Mouse (Mus musculus): ENCODE data around the gene Lgals3bp. TPM values are rescaled to one million over a fixed set of nuclear protein-coding genes. Genes with fewer than 3 reads are reported as not detected.

Gene Lgals3bp
- total RNA-seq, 2 experiments from 2014 or later = 17.1 to 17.3 TPM

DNA sequence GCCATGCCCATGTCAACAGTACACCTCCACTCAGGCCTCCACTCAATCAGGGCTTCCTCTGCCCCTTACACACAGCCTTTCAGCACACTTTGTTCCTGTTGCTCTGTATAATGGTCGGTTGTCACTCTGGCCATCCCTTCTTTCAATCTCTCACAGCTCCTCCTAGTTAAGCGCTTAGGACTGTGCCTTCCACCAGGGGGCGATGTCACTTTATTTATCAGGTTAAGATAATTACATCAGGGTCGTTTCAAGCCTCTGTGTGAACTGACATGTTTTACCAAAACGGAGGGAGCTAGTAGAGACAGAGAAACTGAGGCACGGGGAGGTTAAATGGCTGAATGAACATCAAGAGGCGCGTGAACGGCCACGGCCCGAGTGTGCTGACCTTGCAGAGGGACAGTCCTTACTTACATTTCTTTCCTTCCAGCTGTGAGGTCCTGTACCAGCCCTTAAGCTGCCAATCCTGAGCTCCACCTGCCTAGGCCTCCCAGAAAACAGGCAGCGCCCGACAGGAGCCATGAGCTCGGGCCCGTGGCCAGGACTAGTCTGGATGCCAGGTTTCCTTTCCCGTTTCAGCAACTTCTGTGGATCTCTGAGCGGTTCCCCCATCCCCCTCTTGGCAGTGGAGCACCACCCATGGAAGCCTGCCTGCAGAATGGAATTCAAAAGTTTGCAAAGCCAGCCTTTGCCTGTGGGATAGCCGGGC is 21.5 kb upstream of the Lgals3bp start:
- peak; percentile 80 to 82 for DNase-seq

DNA sequence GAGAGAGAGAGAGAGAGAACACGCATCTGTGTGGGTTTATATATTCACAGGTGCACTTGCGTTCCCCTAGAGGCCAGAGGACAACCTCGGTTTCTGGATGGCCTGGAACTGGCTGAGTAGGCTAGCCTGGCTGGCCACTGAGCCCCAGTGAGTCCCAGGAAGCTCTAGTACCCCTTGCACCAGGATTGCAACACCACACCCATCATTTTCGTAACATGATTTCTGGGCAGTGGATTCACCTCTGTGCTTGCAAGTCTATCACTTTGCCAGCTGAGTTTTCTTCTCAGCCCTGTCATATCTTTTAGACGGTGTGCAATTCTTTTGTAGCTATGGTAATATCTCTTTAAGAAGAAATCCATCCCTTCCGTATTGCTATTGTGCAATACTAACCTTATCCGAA is 18.4 kb upstream of the Lgals3bp start:
- no peak for DNase-seq

DNA sequence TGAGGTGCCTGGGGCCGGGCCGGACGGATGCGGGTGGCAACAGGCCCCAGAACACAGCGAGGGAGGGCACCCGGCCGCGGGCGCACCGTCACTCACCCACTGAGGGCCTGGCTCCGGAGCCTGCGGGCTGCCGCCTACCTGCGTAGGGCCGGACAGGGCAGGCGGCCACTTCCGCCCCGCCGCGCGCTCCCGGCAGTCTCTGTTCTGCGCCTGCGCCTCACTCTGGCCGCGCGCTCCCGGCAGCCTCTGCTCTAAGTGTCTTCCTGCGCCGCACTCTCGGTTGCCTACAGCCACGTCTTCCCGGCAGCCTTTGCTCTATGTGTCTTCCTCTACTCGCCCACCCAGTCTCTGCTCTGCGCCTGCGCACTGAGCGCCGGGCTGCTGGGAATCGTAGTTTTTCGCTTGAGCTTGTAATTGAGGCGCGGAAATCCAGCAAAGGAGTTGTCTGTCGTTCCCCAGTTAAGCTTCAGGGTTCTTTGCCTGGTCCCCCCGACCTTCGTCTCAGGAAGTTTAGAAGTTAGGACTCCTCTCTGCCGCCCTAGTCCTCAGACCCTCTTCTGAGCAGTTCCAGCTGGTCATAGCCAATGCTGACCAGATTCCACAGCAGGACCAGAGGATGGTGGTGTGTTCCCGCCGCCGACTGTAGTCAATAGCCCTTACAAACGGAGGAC is 17.1 kb upstream of the Lgals3bp start, which contains the start of gene Cant1:
Cant1 (minus strand) TSS at position 253 of the 671 bp plus-strand sequence.
- peak; percentile 97 to 98 for DNase-seq

DNA sequence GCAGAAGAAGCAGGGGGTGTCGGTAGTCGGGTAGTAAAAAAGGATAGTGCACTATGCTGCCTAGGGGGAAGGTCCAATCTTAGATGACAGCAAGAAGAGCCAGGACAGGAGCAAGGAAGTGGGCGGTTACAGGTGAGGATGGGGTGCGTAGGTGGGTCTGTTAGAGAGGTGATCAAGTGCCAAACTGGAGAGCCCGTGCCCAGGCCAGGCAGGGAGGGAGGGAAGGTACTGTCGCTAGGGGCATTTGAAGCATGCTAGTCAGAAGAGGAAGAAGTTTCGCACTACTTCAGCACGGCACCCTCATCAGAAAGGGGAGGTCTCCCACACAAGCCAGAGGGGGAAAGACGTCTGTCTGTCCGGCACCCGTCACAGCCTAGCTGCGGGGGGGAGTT is 16.5 kb upstream of the Lgals3bp start:
- no peak for DNase-seq

DNA sequence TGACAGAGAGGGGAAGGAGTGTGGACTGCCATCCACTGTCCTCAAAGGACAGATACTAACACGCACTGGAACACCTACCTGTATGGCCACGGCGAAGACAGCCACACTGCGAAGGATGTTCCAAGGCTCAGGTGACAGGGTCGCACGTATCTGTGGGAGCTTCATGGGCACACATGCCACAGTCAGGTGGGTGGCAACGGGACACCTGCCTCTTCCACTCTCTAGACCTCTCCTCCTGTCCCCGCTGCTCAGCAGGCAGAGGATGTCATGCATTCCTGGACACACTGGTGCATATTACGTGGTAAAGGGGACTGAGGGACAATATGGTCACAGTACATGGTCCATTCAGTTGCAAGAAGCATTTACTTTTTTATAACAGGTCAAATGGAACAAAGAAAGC is 15.6 kb upstream of the Lgals3bp start:
- no peak for DNase-seq

DNA sequence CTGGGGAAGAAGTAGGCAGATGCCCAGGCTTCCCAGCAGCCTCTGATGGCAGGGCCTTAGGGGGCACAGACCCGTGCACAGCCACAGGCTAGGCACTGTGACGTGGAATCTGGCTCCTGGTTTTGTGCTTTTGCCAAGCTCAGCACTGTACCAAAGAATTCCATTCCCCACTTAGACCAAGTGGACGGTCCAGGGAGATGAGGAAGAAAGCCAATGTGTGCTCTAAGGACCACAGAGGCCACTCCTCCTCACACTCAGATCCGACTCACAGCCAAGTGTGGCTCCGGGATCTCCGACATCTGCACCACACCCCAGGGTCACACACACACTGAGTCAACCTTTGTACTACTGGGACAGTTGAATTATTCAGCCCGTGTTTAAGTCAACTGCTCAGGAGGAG is 14.2 kb upstream of the Lgals3bp start:
- DNase-seq = no peak

DNA sequence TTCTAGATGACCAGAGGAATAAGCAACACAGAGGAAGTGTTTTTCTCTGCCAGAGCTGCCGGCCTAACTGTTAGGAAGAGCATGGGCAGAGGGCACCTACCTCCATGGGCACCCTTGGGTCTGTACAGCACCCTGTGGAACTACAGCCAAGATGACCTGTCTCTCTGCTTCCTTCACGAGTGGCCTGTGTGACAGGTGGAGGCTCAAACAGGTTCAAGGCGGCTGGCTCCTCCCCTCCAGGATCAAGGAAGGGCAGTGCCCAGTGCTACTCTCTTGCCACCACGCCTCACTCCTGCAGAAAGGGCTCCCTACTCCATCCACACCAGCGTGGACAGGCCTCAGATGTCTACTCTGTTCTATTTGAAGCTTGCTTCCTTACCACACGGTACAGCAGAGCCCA is 13.7 kb upstream of the Lgals3bp start:
- DNase-seq = no peak

DNA sequence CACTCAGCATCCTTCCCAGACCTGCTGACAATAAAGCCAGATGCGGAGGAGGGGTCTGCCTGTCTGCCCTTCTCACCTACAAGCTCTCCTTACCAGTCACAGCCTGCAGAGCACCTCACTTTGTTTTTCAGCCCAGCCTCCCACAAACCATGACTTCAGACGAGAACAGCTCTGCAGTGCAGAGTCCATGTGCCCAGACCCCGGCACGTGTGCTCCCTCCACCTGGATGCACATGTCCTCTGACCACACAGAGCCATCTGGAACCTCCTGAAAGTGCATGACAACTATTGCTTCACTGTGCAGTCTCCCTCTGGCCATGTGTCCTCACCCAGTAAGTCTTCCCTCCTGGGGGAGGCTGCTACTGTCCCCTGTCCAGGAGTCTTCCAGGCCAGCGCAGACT is 12.4 kb upstream of the Lgals3bp start:
- DNase-seq = no peak

DNA sequence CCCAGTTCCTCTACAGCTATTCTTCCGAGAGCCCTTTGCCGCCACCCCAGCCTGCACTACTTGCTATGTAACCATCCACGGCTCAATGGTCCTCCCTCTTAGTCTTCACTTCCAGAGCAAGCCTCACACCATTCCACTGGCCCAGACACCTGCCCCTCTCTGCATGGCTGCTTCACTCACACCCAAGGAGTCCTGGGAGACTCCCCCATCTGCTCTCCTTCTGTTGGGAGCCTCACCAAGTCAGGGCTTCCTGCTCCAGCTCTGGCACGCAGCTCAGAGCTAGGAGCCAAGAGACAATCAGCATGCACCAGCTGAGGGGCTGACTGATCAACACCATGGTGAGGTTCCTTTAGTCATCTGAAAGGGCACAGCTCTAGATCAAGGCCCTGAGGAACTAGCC is 11.2 kb upstream of the Lgals3bp start:
- DNase-seq = no peak

DNA sequence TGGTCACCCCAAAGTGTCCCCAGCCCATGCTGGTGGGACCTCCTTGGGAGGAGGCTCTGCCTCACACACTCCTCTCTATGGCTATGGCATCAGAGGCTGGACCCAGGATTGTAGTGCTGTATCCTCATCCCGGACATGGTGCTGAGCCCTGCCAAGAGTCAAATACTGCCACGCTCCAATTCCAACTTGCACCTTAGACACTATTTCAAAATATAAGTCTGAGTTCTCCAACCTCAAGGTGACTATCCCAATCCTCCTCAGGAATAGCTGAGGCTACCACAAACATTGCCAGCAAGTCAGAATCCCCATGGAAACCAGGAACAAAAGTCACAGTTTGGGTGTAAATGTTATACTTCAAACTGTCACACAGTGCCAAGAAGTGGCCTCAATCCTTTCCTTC is 10.7 kb upstream of the Lgals3bp start:
- DNase-seq = no peak

DNA sequence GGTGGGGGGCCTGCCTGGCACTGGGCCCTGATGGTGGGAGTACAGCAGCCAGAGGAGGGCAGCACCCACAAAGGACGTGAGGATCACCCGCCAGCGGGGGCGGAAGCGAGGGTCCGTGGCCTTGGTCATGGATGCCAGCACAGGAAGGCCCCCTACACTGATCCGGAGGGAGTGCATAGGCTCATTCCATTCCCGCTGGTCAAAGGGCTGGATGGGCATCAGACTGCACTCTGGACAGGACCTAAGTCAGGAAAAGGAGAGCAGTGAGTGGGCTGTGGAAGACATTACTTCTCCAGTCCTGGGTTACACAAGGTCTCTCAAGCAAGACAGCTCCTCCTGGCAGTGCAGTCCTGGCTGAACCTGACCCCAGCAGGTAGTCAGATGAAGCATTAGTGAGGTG is 9.4 kb upstream of the Lgals3bp start:
- no peak for DNase-seq

DNA sequence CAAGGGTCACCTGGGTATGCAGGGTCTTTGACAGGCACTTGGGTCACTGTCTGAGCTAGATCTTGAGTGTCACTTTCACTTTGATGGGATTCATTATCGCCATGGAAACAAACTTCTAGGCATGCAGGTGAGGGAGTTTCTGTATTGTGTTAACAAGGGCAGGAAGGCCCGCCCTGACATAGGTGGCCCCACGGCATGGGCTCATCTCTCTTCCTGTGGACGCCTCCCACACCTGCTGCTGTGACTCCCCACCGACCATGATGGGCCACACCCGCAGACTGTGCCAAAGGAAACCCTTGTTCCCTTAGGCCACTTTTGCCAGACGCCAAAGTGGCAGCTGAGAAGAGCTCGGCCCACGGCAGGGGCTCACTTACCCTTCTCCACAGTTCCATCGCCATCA is 8.6 kb upstream of the Lgals3bp start:
- no peak for DNase-seq

DNA sequence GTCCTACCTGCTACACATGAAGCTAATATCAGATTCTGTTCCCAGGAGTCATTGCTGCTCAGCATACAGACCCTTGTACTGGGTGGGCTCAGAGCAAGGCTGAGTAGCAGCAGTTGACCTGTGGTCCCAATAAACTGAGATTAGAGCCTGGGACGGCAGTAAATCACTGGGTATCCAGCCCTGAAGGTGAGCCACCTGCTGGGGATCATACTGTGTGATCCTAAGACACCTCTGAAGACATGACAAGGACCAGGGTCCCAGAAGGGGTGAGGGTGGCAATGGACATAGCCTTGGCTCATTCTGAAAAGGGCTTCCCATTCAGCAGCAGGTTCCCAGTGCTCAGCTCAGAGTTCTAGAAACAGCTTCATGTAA is 8.2 kb upstream of the Lgals3bp start:
- DNase-seq = no peak

DNA sequence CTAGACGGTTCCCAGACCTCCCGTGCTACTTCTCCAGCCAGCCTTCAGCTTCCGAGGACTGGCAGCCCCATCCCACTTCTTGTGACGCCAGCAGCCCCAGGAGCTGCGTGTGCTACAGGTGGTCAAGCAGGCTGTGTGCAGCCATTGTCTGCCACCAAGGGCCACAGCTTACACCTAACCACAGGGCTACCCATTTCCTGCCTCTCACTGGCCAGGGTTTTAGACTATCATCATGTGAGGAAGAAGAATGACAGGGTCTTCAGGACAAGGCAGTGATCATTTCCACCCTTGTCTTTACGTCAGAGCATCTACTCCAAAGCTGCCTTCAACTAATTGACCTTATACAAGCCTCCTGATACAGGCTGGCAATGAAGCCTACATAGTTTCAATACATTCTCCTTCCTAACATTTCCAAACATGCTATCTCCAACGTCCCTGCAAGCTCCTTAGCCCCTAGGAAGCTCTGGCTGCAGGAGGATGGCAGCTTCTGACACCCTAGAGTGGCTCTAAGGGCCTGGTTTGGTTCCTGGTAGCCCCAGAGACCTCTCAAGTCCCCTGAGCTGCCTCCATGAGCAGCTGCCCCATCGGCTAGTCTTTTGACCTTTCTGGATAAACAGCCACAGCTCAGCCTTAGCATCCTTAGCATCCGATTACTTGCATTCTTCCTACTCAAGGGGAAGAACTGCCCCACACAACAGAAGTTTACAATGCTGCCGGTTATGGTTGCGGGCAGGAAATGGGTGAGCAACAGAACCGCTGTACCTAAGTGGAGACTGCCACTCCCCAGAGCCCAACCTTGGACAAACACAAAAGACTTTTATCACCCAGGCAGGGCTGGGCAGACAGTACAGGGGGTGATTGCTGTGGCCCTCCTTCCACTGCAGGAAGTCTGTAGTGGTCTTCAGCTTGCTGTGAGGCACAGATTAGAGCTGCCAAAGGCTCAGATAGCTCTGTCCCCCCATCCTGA is 7.5 kb upstream of the Lgals3bp start:
- DNase-seq = no peak

DNA sequence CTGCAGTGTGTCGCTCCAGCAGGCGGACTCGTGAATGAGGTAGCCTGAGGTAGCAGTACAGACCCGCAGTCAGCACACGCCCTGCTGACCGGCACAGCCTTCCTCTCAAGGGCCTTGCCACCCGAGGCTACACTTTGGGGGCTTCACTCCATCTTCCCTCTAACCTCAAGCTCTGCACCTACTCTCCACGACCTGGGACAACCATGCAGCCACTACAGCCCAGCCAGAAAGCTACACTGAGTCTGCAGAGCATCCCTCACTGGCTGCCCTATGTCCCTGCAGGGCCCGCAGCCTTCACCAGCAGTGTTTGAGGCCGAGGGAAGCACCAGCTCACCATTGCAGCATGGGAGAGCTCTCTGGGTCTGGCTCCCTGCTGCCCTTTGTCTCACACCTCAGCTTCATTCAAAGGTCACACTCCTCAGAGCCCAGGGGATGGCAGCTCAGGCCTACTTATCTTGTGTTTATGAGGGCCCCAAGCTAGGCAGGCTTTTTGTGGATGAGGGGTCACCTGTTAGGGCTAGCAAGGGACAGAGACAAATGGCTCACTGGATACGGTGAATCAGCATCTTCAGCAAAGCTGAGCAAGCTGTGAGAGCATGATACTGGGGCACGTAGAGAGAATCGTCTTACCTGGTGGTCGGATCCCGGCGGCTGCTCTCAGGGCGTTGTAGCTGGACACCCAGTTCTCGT is 6.3 kb upstream of the Lgals3bp start:
- peak in 1 of 2 experiments; percentile 1 for DNase-seq

DNA sequence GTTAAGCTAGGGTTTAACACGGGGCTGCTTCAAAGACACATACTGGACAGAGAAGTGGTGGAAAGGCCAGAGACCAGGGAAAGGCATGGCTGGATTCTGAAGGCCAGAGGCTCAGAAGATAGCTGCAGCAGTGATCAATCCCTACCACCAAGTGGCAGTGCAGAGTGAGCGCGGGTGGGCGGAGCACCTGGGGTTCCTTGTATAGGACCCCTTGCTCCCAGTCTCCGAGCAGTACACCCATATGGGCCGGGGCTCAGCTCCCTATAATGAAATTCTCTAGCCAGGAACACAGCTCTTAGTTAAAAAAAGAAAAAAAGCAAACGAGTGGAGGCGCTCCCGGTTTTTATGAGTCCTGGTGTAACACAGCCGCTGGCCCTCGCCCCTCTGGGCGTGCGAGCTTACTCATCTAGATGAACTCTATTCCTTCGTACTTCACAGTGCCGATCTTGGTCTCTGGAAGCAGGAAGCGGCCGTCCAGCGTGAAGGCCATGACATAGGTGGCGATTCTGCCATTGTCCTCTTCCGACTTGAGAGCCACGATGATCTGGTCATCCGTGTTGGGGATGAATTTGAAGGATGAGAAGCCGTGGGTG is 5.5 kb upstream of the Lgals3bp start:
- peak in 1 of 2 experiments; percentile 26 for DNase-seq

DNA sequence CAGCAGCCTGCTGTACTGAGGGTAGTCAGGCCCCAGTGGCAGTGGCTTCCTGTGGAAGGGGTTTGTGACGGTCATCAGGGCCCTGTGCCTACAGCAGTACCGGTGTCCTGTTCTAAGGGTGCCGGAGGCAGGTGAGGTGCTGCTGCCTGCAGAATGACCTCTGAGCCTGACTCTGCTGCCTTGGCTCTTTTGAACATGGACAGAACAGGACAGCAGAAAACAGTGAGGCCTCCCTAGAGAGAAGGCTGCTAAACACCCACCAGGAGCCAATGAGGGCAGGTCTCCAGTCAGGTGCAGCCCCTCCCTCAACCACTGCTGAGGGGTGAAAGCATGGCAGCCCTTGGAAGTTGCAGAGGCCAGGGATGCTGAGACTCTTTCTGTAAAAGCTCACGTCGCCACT is 4.6 kb upstream of the Lgals3bp start:
- DNase-seq = no peak

DNA sequence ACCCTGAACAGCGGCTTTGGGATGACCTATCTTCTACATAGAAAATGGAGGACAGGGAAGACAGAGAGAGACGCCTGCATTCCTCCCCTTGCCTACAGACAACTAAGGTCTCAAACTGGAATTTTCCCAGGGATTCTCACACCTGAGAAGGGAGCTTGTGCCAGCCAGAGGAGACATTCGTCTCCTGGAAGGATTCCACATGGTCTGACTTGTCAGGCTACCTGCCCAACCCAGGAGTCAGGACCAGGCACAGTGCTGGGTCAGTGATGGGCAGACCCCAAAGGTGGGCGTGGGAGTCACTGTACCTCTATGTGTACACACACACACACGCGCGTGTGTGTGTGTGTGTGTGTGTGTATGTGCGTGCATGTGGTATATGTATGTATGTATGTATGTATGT is 3.4 kb upstream of the Lgals3bp start:
- no peak for DNase-seq

DNA sequence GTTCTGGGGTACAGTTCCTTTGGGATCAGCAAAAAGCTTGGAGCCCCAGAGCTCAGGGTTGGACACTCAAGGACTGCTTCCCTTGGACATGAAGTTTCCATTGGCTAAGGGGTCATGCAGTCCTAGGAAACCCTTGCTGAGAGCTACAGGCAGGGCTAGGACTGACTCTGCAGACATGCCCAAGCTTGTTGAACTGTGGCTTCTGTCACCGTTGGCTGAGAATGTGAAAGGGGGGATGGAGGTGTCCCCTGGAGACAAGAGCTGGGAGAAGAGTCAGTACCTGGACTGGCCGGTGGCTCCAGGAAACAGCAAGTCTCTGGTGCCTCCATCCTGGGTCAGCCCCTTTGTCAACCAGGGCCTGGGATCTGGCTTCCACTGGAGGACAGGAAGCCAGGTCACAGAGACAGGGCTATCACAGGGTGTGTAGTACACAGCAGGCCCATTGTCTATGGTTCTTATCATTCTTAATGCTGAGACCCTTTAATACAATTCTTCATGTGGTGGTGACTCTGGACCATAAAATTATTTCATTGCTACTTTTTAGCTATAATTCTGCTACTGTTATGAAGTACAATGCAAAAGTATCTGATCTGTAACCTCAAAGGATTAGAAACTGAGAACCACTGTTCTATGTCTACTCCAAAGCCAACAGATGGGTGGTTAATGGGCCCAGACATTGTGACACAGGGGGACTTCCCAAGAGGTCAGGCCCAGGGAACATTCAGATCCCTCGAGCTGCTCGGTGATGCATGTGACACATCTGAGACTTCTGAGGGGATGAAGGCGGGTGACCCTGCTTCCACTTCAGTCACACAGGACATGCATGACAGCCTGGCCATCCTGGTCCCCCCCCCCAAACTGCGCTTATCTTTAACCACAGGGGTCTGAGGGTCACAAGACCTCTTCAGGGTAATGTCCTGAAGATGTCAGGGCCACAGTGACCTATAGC is 2.3 kb upstream of the Lgals3bp start:
- DNase-seq = no peak

DNA sequence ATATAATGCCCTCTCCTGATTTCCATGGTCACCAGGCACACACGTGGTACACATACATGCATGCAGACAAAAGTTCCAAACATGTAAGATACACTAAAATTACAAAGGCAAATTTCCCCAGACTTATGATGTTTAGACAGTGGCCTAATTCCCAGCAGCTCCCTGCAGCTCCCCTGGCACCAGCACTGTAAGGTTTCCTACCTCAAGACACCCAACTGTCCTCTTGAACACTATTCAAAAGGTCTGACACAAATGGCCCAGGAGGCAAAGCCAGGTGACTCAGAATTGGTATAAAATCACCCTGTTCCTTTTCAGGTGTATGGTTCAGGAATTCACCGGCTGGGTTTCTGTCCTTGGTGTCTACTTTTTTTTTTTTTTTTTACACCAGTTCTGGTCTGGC is 1.3 kb upstream of the Lgals3bp start:
- DNase-seq = no peak

DNA sequence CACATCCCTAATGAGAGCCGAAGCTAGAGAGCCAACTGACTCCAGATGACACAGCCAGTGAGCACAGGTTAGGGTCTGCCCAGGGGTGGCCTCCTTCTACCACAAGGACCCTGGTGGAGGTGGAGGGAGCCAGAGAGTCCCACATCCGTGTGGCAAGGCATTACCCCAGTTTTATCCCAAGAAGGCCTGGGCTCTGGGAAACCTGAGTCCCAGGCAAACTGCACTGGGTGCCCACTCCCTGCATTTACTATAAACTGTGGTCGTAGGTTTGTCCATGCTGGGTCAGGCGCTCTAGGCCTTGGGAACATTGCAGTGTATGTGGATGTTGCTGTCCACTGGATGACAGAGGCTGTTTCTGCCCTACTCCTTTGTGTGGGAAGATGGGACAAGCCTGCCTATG is 697 bp downstream of the Lgals3bp start:
- DNase-seq = no peak
